Mouse (Mus musculus) embryo, embryonic 9.5 days (tissue): ENCODE results near the gene Jak2.

Experiments
- DNase-seq: peaks from one replicate; pipeline ENCODE4 v3.0.0-alpha.2; 2017; ENCODE audit errors: extremely low spot score

Gene Jak2

GRCm38 (mm10) chr19:29252831-29253545 lies 1.4 kb downstream of the Jak2 start:
- DNase-seq = no peak

GRCm38 (mm10) chr19:29253728-29254127 lies 2.1 kb downstream of the Jak2 start:
- DNase-seq = peak; percentile 80

- no peak for DNase-seq
These were observed 3.0 kb downstream of the Jak2 start for GRCm38 (mm10) chr19:29254671-29255070.

GRCm38 (mm10) chr19:29255327-29256027 lies 3.8 kb downstream of the Jak2 start:
- no peak for DNase-seq

- DNase-seq = no peak
These were observed 10.0 kb downstream of the Jak2 start for GRCm38 (mm10) chr19:29261638-29262037.

GRCm38 (mm10) chr19:29263492-29263891 lies 11.9 kb downstream of the Jak2 start:
- DNase-seq = no peak

GRCm38 (mm10) chr19:29265538-29265937 lies 13.9 kb downstream of the Jak2 start:
- DNase-seq = no peak

GRCm38 (mm10) chr19:29267075-29267868 lies 15.6 kb downstream of the Jak2 start:
- no peak for DNase-seq

GRCm38 (mm10) chr19:29268788-29269321 lies 17.2 kb downstream of the Jak2 start:
- no peak for DNase-seq

GRCm38 (mm10) chr19:29270226-29270625 lies 18.6 kb downstream of the Jak2 start:
- DNase-seq = no peak

- no peak for DNase-seq
These were observed 19.5 kb downstream of the Jak2 start for GRCm38 (mm10) chr19:29271147-29271578.

- DNase-seq = no peak
These were observed 20.6 kb downstream of the Jak2 start for GRCm38 (mm10) chr19:29272011-29272809.

- DNase-seq = no peak
These were observed 24.8 kb downstream of the Jak2 start for GRCm38 (mm10) chr19:29276414-29276813.

- DNase-seq = no peak
These were observed 27.4 kb downstream of the Jak2 start for GRCm38 (mm10) chr19:29278944-29279587.

GRCm38 (mm10) chr19:29285451-29285869 lies 33.8 kb downstream of the Jak2 start:
- no peak for DNase-seq

- DNase-seq = peak; percentile 10
These were observed 36.2 kb downstream of the Jak2 start for GRCm38 (mm10) chr19:29287863-29288262.

- no peak for DNase-seq
These were observed 39.9 kb downstream of the Jak2 start for GRCm38 (mm10) chr19:29291532-29291931.

GRCm38 (mm10) chr19:29292546-29292945 lies 40.9 kb downstream of the Jak2 start:
- no peak for DNase-seq

- DNase-seq = no peak
These were observed 43.1 kb downstream of the Jak2 start for GRCm38 (mm10) chr19:29294756-29295155.

GRCm38 (mm10) chr19:29296166-29296565 lies 44.5 kb downstream of the Jak2 start:
- no peak for DNase-seq

GRCm38 (mm10) chr19:29297366-29297765 lies 45.7 kb downstream of the Jak2 start:
- no peak for DNase-seq
